9 mouse cellular contexts compared by ENCODE assay signal in the genomic region with DNA sequence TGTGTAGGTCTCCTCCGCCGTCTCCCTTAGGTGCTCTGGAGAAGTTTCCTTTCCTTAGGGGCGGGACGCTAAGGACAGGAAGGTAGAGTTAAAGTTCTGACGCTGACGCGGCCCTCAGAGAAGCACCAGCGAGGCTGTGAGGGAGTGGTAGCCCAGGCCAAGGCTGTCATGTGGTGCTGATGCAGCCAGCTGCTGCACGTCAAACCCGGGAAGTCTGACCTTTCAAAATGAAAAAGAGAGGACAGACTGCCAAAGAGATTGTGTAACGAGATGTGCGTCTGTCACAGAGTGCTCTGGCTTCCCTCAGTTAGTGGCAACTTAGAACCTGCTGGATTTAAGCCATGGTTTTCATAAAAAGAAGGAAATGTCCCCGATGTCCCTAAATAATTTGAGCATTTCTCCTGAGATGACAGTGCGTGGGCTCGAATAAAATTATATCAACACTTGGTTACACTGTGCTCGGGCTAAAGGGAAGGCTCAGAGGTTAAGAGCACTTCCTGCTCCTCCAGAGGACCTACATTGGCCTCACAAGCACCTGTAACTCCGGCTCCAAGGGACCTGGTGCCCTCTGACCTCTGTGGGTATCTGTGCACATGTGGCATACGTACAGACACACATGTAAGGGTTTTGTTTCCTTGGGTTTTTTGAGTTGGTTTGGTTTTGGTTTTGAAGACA. TPM values are rescaled to one million over a fixed set of nuclear protein-coding genes. Genes with fewer than 3 reads are reported as not detected.
DNase-seq lines count a peak whose midpoint lies in the region; ATAC-seq and TF ChIP-seq lines count a peak whose summit lies in the region.
"Had no signal": no experiment of that assay in that cellular context is flagged by ENCODE, and none has a peak within 500 bp of the region (broad histone marks: within the 10 kb centered on the region; RNA-seq: fewer than 3 reads in every experiment).

No protein-coding gene starts in this region.

- peak; percentile 45 for TF ChIP-seq EP300 in stomach, postnatal 0 days (optimal IDR thresholded peaks at IDR 0.05)

- H3K9ac ChIP-seq in stomach, postnatal 0 days (ENCODE audit: low read length) = no peak overlapping the region
- H3K9ac ChIP-seq: hindbrain, embryonic 15.5 days had no signal

- TF ChIP-seq POLR2A in cerebellum, adult 2 months (IDR thresholded peaks at IDR 0.05; ENCODE audit: borderline replicate concordance, insufficient read depth, low read length) = no peak

- no peak for TF ChIP-seq CTCF in stomach, postnatal 0 days (IDR thresholded peaks at IDR 0.05; ENCODE audit: low read depth)
- no peak for TF ChIP-seq CTCF in cerebellum, adult 2 months (IDR thresholded peaks at IDR 0.05; ENCODE audit: borderline replicate concordance, insufficient read depth, low read depth, low read length)

- peak overlapping the region; percentile 58; the same call in 1 of the 2 replicates for H3K27ac ChIP-seq in stomach, postnatal 0 days (replicated peaks)
- no peak overlapping the region for H3K27ac ChIP-seq in cerebellum, adult 2 months (ENCODE audit: insufficient read depth, low read length)
- H3K27ac ChIP-seq: hindbrain, embryonic 15.5 days had no signal

- H3K9me3 ChIP-seq in stomach, postnatal 0 days (ENCODE audit: control insufficient read depth, low read length) = no peaks in the 10 kb centered on the region
- H3K9me3 ChIP-seq: hindbrain, embryonic 15.5 days had no signal

- DNase-seq in adrenal gland, adult (ENCODE audit: inconsistent age in 2 of 2, low spot score in 1 of 2) = peak; percentile 93 to 95
- no peak for DNase-seq in adrenal gland, postnatal 4 days (ENCODE audit: low spot score in 2 of 2)
- DNase-seq in urinary bladder, postnatal 36 days (ENCODE audit: low spot score in 2 of 2) = peak; percentile 29 to 72
- no peak for DNase-seq in urinary bladder, adult 2 months (ENCODE audit: low spot score)
- DNase-seq in layer of hippocampus, adult 9-11 months = peak; percentile 72
- peak; percentile 32 for DNase-seq in stomach, postnatal 0 days (ENCODE audit: low spot score)
- DNase-seq in cerebellum, adult 2 months = no peak

- no peaks in the 10 kb centered on the region for H3K27me3 ChIP-seq in stomach, postnatal 0 days (ENCODE audit: control insufficient read depth, insufficient read depth, low read length)
- H3K27me3 ChIP-seq in cerebellum, adult 2 months (ENCODE audit: control insufficient read depth, insufficient read depth, low read length) = no peaks in the 10 kb centered on the region
- H3K27me3 ChIP-seq: hindbrain, embryonic 15.5 days had no signal

- ATAC-seq in stomach, postnatal 0 days (ENCODE audit: low FRiP score, low TSS enrichment) = peak; percentile 59
- no peak; the same call in 1 of the 2 replicates for ATAC-seq in megakaryocyte, adult 5-6 weeks (ENCODE audit: poor library complexity, severe bottlenecking)

- peaks cover 36% of the 10 kb centered on the region for H3K36me3 ChIP-seq in stomach, postnatal 0 days (ENCODE audit: control insufficient read depth, insufficient read depth, low read length)

- WGBS in stomach, postnatal 0 days = 47% methylated on average over 18 of the region's 18 CpGs
- WGBS in cerebellum, adult 2 months = 69% methylated on average over 18 of the region's 18 CpGs

- no peaks in the 10 kb centered on the region for H3K4me1 ChIP-seq in stomach, postnatal 0 days (replicated peaks; ENCODE audit: control insufficient read depth, insufficient read depth)
- H3K4me1 ChIP-seq in cerebellum, adult 2 months (ENCODE audit: control insufficient read depth, insufficient read depth, low read length) = peaks cover 15% of the 10 kb centered on the region; the same call in 1 of the 2 replicates
- H3K4me1 ChIP-seq: hindbrain, embryonic 15.5 days had no signal

- H3K4me2 ChIP-seq in stomach, postnatal 0 days (replicated peaks; ENCODE audit: low read depth) = no peak overlapping the region
- H3K4me2 ChIP-seq: hindbrain, embryonic 15.5 days had no signal

- no peak overlapping the region for H3K4me3 ChIP-seq in stomach, postnatal 0 days (ENCODE audit: low read depth, low read length)
- no peak overlapping the region for H3K4me3 ChIP-seq in cerebellum, adult 2 months (replicated peaks; ENCODE audit: insufficient read depth, low read depth, low read length)
- H3K4me3 ChIP-seq: hindbrain, embryonic 15.5 days had no signal

RNA-seq across cellular contexts. Expression of a gene that starts 9.1 kb away (rescaled TPM):
- total RNA-seq in adrenal gland, postnatal 4 days (2021) = 100 to 1,000 TPM; 164 to 180 TPM
- 295 and 362 TPM in 2 replicates for polyA plus RNA-seq in urinary bladder, adult 2 months (2012; rRNA removed)
- 147 TPM in 2 replicates for polyA plus RNA-seq in stomach, postnatal 0 days (2015; fragmentation: Nextera tagmentation; extraction: Ambion mirVana)
- 189 and 203 TPM in 2 replicates for polyA plus RNA-seq in cerebellum, adult 2 months (2012; rRNA removed)
- 319 and 422 TPM in 2 replicates for total RNA-seq in megakaryocyte, adult 5-6 weeks (2015)
- 1,374 and 1,550 TPM in 2 replicates for total RNA-seq in megakaryocyte, adult 5-6 weeks (2017)

RNA-seq across cellular contexts. Expression of a gene that starts 20.7 kb away (rescaled TPM):
- total RNA-seq in adrenal gland, postnatal 4 days (2021) = 10 to 100 TPM; 54.5 to 60.0 TPM
- 41.6 and 46.7 TPM in 2 replicates for polyA plus RNA-seq in urinary bladder, adult 2 months (2012; rRNA removed)
- 20.7 and 21.7 TPM in 2 replicates for polyA plus RNA-seq in stomach, postnatal 0 days (2015; fragmentation: Nextera tagmentation; extraction: Ambion mirVana)
- 36.0 and 38.0 TPM in 2 replicates for polyA plus RNA-seq in cerebellum, adult 2 months (2012; rRNA removed)
- 16.0 and 16.4 TPM in 2 replicates for total RNA-seq in megakaryocyte, adult 5-6 weeks (2015)
- 18.3 and 28.9 TPM in 2 replicates for total RNA-seq in megakaryocyte, adult 5-6 weeks (2017)

RNA-seq across cellular contexts. Expression of a gene that starts 28.6 kb away (rescaled TPM):
- total RNA-seq in adrenal gland, postnatal 4 days (2021) = 10 to 100 TPM; 43.4 to 45.3 TPM
- polyA plus RNA-seq in urinary bladder, adult 2 months (2012; rRNA removed) = 26.4 and 33.0 TPM in 2 replicates
- 23.8 and 26.0 TPM in 2 replicates for polyA plus RNA-seq in stomach, postnatal 0 days (2015; fragmentation: Nextera tagmentation; extraction: Ambion mirVana)
- polyA plus RNA-seq in cerebellum, adult 2 months (2012; rRNA removed) = 94.8 and 98.5 TPM in 2 replicates
- total RNA-seq in megakaryocyte, adult 5-6 weeks (2015) = 7.2 and 7.6 TPM in 2 replicates
- 9.4 and 10.5 TPM in 2 replicates for total RNA-seq in megakaryocyte, adult 5-6 weeks (2017)

RNA-seq across cellular contexts. Expression of a gene that starts 29.1 kb away (rescaled TPM):
- total RNA-seq in adrenal gland, postnatal 4 days (2021) = 10 to 100 TPM; 34.9 to 41.1 TPM
- 32.2 and 40.1 TPM in 2 replicates for polyA plus RNA-seq in urinary bladder, adult 2 months (2012; rRNA removed)
- polyA plus RNA-seq in stomach, postnatal 0 days (2015; fragmentation: Nextera tagmentation; extraction: Ambion mirVana) = 40.5 and 41.5 TPM in 2 replicates
- polyA plus RNA-seq in cerebellum, adult 2 months (2012; rRNA removed) = 46.5 and 48.7 TPM in 2 replicates
- total RNA-seq in megakaryocyte, adult 5-6 weeks (2015) = 27.0 and 32.5 TPM in 2 replicates
- 18.5 and 19.7 TPM in 2 replicates for total RNA-seq in megakaryocyte, adult 5-6 weeks (2017)

RNA-seq across cellular contexts. Expression of a gene that starts 46.6 kb away (rescaled TPM):
- 100 to 1,000 TPM; 127 to 134 TPM for total RNA-seq in adrenal gland, postnatal 4 days (2021)
- polyA plus RNA-seq in urinary bladder, adult 2 months (2012; rRNA removed) = 114 and 152 TPM in 2 replicates
- 187 and 191 TPM in 2 replicates for polyA plus RNA-seq in stomach, postnatal 0 days (2015; fragmentation: Nextera tagmentation; extraction: Ambion mirVana)
- polyA plus RNA-seq in cerebellum, adult 2 months (2012; rRNA removed) = 170 and 180 TPM in 2 replicates
- 131 and 151 TPM in 2 replicates for total RNA-seq in megakaryocyte, adult 5-6 weeks (2015)
- 83.5 and 101 TPM in 2 replicates for total RNA-seq in megakaryocyte, adult 5-6 weeks (2017)

Comparison
In these comparisons a context has a peak if more than half of its experiments do, and no peak if none do; other contexts are left out.
1. DNase-seq: peak in adrenal gland, adult (2 of 2), urinary bladder, postnatal 36 days (2 of 2), layer of hippocampus, adult 9-11 months (single experiment) and stomach, postnatal 0 days (single experiment); none in adrenal gland, postnatal 4 days (0 of 2), urinary bladder, adult 2 months (single experiment) and cerebellum, adult 2 months (0 of 2).